Mouse (Mus musculus) T-helper 1 cell (primary cell): ENCODE measurements around the gene Fryl.
"Not testable (repeated sequence)": the region's sequence is repeated elsewhere in the genome, so short reads cannot be mapped to it uniquely, and the experiment has no call there.

ENCODE experiments used
- in situ Hi-C: fragments of 300-600 bp; cut with MboI, MseI; formaldehyde crosslinking; loops from one replicate; pipeline ENCODE4 v1.15.1; 2025; ENCODE audit warnings: high pct_unique_total_duplicates

Gene Fryl

DNA sequence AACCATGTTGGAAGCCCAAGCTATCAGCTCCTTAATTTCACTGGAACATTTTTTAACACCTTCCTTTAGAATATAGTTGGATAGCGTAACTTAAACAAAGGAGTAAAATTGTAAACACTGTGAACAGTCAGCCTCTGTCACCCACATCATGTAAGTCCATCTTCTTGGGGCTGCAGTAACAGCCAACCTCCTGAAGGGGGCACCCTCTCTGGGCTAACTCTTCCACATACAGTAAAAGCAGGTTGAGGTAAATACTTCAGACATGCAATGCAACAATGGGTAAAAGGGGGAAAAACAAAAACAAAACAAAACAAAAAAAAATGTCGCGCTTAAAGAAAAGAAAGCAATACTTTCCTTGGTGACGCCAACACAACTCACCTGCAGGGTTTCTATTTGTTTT, 141.5 kb downstream of the Fryl start:
- in situ Hi-C loops: no loop called here

DNA sequence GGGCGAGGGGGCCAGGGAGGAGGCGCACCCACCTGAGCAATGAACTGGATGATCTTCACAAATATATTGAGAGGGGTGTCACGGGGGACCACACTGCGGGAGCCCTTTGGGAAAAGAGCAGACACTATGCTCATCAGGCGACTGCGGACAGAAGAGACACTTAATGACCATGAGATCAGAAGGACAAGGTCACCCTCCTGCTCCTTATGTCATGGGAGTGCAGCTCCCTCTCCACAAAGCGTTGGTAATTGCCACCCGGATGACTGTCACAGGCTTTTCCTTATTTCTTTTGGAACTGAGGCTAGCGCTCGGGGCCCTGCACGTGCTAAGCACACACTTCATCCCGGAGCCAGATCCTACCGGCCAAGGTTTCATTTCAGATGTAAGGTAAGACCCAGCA, 144.1 kb downstream of the Fryl start:
- in situ Hi-C loops: no loop called here

DNA sequence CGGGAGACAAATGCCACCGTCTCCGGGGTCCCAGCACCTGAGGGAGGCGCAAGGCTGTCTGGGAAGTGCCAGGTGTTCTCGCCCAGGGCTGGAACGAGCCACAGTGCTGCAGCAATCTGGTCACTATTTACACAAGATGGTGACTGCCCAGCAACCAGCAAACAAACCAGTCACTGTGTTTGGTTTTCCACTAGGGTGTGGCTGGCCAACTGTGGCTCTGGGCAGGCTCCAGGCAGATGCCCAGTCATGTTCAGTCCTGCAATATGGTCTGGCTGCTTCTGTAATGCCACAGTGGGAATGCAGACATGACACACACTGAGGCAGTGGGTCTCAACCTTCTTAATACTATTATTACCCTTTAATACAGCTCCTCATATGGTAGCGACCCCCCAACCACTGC, 152.8 kb downstream of the Fryl start:
- in situ Hi-C loops: no loop called here

DNA sequence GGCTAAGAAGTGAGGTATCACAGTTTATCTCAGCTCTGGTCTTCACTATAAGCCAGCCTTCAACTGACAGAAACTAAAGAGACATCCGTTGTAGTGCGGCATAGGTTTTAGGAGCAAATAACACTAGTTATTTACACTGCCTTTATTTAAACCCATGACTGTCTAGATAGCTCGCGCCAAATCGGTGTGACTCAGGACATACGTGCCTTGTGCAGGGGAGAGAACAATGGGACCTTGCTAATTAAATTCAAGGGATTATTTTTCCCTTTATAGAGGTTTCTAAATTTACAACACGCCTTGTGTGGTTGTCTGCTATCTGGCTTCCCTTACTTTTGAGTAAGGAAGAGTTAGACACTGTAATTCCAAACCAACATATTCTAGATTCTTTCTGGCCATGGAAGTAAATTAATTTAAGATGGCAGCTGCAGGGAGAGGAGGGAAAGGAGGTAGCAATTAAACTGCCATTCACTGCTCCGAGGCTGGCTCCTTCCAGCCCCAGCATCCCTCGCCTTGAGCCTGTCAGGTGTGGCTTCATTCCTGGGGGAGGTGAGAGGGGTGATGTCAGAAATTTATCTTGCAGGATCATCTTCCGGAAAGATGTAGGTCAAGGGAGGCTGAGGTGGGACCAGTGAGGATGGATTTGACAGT, 154.0 kb downstream of the Fryl start:
- in situ Hi-C loops: no loop called here

DNA sequence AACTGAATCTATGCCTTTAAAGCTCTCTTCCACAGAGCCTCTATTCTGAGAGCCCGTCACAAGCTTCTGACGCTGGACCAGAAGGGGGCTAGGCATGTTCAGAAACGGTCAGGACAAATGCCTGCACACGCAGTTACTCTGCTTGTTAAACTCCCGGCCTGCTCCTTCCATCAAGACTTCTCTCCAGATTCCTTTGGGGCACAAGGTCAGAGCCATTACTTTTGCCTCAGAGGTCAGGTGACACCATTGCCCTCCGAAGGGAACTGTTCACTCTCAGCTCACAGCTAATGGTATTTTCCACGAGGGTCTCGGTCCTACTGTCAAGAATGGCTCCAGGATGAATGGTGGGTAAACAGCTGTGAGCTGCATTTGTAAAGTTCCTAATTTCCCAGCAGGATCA, 164.2 kb downstream of the Fryl start:
- in situ Hi-C loops: no loop called here

DNA sequence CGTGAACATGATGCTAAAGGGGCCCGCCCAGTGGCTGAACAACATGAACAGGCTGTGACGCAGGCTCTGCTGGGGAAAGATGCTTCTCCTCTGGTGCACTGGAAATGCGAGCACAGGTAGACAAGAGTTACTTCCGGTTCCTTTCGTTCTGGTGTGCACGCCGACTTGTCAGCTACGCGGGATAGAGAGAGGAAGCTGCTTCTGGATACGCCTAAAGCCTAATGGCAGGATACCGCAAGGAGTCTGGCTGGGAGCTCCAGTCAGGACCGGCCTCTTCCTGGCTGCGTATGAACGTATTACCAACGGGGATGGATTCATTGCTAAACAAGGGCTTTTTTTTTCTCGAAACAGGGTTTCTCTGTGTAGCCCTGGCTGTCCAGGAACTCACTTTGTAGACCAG, 167.3 kb downstream of the Fryl start:
- in situ Hi-C loops: no loop called here

DNA sequence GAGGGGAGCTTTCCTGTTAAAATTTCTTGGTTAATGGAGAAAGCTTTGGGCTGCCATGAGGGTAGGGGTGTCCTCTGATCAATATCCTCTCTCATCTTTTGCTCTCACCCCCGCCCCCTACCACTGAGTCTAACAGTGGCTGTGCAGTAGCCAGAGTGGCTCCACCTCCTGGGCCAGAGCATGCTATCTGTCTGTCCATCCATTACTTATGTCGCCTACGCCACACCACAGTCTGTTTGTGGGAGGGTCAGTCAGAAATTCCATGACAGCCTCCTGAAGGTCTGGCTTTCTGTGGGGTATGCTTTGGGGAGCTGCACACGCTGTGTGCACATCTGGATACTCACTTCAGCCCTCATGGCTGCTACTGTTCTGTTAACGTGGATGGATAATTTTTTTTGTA, 174.9 kb downstream of the Fryl start:
- in situ Hi-C loops: no loop called here

DNA sequence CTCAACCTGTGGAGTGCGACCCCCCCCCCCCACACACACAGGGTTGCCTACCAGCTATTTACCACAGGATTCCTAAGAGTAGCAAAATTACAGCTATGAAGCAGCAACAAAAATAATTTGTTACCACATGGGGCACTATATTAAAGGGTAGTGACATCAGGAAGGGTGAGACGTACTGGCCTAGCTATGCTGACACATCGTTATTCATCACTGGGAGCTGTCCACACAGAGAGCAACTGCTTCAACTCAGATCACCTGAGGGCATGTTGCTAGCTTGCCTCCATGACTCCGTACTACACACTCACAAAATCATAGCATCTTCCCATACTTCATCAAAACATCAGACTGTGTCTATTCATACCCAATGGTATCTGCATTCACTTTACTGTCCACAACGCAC, 176.6 kb downstream of the Fryl start:
- in situ Hi-C loops: no loop called here

DNA sequence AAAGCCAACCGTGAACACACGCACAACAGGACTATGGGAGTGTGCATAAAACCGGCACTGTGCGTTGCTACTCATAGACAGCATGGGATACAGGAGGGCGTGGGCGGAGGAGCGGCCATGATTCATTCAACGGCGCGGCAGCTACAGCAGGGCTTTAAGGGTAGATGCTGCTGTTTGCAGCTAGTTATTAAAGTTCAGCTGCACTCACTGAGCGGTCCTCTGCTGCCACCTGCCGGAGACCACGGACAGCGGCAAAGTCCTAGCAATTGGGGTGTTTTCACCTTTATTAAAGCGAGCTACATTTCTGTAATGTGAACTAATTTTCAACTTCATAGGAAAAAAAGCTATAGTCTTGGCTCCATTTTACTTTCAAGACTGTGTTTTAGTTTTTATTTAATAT, 185.1 kb downstream of the Fryl start:
- in situ Hi-C loops: no loop called here

DNA sequence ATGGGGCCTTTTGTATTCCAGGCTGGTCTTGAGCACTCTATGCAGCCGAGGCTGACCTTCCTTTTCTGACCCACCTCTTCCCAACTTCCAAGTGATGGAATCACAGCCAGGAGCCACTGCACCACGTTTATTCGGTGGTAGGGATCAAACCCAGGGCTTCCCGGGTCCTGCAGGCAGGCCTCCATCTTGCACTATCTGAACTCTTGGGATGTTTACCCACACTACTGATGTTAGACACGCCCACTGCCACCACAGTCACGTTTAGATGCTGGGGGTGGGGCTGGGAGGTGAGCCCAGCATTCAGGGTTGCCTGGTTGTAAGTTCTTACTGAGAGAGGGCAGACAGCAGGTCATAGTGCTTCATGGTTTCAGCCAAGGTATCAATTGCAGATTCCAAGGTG, 189.5 kb downstream of the Fryl start:
- in situ Hi-C loops: no loop called here

DNA sequence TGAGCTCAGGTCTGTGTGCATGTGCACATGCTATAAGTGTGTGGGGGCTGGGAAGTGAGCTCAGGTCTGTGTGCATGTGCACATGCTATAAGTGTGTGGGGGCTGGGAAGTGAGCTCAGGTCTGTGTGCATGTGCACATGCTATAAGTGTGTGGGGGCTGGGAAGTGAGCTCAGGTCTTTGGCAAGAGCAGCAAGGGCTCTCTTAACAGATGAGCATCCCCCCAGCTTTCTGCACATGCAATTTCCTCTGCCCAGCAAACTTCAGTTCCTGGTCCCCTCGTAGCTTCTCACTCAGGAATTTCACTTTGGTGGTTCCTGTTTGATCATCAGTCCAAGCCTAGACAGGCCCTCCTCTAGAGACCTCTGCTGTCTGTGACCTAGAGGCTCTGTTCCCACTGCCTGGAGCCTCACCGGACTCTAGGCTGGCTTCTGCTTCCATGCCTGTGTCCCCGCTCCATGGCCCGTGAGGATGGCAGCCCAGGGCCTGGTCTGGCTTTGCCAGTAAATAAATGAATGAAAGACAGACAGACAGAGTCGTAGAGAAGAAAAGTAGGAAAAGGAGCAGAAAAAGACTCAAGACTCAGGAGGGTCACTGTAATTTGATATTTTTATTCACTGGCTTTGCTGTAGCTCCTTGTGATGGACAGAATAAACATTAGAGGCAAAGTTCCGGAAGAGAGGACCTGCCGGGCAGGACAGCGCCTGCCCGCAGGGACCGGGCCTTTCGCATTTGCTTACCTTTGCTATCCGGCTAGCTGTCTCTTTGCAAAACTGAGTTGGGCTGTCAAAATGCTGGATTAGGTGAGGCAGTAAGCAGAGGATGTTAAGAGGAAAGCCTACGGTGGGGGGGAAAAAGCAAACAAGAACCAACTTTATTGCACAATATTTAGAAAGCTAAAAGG, 192.4 kb downstream of the Fryl start:
- in situ Hi-C loops: no loop called here

DNA sequence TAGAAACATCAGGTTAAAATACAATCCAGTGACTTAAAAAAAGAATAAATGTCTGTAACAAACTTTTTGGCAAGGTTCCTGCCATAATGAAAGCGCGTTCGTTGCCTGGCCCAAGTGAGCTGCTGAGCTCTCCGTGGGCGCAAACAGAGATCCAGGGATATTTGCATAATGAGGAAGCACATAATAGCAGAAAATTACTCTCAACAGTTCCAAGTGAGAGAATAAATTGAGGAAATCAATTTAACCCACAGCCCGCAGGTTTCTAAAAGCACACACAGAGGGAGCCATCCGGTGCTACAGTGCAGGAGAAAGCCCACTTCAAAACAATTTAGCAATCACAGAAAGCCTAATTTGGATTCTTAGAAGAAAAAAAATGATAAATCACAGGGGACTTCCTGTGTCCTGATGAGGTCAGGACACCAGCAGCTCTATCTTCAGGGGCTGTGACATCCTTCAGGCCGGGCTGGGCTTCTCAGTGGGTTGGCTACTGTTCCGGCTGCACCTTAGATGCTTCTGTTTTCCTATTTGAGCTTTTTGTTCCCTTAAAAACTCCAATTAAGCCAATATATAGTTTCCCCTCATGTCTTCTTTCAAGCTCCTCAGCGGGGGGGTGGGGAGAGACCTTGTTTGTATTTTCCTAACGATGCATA, 194.8 kb downstream of the Fryl start:
- in situ Hi-C loops: no loop called here

DNA sequence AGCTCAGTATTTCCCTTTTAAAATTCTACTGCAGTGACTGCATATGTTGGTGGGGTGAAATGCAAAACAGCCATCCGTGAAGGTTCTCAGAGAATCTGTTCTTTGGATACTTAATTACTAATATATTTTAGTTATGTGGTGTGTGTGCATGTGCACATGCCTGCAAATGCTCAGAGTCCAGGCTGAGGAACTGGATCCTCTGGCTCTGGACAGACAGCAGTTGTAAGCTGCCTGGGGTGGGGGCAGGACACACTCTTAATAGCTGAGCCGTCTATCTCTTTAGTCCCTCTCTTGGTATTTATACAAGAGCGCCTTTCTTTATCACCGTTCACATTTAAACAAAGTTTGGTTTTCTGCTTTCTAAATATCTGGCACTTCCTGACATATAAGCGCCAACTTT, 199.5 kb downstream of the Fryl start:
- in situ Hi-C loops: no loop called here

DNA sequence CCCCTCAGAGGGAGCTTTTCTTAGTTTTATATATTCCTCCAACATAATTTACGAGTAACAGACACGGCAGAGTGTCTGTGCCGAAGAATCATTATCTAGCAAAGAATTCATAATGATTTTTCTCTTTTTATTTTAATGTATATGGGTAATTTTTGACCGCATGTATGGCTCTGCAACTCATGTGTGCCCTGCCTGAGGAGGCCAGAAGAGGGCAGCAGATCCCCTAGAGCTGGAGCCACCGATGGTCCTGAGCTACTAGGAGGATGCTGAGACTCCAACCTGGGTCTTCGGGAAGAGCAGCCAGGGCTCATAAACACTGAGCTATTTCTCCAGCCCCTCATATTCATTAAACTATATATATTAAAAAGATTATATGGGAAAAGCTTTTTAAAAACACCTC, 200.0 kb downstream of the Fryl start:
- in situ Hi-C loops: no loop called here

DNA sequence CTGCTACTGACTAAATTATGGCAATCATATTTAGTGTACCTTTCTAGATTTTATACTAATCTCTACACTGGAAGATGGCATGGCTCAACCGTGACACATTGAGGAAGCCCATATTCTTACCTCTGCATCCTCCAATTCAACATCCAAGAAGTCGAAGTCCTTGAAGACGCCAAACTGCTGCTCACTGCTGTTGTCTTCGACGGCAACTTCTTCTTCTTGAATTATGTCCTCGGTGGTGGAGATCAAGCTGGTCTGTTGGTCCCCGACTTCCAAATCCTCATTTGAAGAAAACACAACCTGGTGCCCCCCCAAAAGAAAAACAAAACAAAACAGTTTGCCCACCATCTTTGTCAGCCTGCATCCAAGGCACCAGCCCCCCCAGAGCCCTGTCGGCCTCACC, 202.5 kb downstream of the Fryl start:
- in situ Hi-C loops: no loop called here

DNA sequence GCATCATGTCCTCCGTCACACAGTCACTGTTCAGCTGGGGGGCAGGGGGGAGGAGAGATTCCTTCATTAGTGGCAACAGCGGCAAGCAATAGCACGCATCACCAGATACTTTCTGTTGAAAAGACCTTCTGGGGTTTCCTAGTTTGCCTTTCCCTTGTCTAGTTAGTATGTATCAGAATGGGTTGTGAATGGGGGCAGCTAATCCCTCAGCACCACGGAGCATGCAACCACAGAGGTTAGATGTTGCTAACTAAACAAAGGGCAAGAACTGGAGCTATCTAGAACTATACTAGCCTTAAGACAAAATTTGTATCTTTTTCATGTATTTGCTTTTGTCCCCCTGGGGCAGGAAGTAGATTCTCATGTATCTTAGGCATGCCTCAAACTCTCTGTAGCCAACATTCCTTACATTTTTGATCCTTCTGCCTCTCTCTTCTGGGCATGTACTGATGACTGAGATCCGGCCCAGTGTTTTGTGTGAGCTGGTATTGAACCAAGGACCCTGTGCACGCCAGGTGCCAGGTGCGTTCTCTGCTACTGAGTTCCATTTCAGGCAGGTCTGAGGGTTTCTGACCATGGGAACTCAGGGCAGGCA, 208.7 kb downstream of the Fryl start:
- in situ Hi-C loops: no loop called here

DNA sequence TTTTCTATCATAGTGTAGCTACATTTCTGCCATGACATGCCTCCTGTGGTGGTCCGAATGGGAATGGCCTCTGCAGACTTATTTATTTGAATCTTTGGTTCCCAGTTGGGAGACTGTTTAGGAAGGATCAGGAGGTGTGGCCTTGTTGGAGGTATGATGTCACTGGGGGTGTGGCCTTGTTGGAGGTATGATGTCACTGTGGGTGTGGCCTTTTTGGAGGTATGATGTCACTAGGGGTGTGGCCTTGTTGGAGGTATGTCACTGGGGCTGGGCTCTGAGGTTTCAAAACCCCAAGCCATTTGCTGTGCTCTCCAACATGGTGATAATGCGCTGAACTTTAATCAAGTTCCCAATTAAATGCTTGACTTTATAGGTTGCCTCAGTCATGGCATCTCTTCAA, 212.4 kb downstream of the Fryl start:
- in situ Hi-C loops: no loop called here

DNA sequence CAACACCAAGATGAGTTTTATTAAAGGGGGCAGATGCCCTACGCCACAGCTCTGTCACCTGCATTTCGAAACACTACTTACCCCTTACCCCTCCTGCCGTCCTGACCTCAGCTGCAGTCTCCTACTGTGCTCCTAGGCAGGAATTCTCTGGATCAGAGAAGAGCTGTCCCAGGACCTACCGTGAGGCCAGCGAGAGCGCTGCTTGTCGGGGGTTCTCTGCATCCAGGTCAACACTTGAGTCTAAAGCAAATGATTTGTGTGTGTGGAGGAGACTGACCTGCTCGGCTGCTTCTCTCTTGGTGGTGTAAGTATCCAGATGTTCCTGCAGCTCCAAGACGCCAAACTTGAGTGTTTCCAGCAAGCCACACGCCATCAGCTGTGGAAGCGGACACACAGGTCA, 223.9 kb downstream of the Fryl start:
- in situ Hi-C loops: no loop called here

DNA sequence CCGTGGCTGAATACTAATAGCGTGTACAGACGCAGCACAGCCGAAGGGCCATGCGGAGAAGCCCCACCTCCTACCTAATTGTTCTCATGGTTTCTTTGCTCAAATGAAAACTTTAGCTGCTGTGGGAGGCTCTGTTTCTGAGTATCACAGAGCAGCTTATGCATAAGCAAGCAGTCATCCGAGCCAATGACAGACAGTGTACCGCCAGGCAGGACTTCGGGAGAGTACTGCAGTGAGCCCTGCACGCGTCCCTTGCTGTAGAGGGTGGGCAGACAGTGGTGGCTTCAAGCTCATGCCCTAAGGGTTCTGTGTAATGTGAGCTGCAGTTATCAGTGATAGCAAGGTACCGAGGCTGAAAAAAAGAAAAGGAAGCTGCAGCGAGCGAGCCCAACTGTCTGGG, 227.8 kb downstream of the Fryl start:
- in situ Hi-C loops: no loop called here

DNA sequence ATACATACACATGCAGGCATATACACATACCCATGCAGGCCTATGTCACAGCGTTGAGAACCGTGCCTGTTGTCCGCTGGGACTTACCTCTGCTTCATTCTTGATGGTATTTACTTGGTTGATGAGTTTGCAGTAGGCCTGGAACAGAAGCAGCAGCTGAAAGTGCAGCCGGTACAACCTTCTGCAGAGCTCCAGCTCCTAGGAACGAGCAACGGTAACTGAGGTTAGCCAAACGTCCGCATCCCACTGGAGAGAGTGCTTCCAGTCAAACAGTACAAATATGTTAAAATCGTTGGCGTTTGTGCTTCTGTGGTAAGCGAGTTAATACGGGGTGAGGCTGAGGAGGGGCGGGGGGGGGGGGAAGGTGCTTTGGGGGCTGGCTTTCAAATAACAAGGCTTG, 232.6 kb downstream of the Fryl start:
- in situ Hi-C loops: loop anchor here (5.0 kb wide), 1 partner anchor 452 kb away; no protein-coding TSS in a partner anchor

DNA sequence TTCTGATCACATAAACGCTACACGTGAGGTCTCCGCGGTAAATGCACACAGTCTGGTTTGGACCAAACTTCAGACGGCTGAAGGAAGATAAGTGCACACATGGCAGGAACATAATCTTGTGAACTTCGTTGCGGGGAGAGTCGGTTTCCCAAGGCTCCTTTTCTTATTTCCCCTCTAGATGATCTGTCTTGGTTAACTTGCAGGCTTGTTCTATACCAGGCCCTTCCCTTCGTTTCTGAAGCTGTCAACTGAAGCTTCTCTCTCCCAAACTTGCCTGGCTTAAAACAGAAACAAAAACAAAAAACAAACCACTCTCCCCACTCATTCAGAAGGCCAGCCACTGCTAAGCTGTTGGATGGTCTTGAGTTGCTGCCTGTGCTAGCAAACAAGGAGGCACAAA, 241.7 kb downstream of the Fryl start:
- in situ Hi-C loops: no loop called here

DNA sequence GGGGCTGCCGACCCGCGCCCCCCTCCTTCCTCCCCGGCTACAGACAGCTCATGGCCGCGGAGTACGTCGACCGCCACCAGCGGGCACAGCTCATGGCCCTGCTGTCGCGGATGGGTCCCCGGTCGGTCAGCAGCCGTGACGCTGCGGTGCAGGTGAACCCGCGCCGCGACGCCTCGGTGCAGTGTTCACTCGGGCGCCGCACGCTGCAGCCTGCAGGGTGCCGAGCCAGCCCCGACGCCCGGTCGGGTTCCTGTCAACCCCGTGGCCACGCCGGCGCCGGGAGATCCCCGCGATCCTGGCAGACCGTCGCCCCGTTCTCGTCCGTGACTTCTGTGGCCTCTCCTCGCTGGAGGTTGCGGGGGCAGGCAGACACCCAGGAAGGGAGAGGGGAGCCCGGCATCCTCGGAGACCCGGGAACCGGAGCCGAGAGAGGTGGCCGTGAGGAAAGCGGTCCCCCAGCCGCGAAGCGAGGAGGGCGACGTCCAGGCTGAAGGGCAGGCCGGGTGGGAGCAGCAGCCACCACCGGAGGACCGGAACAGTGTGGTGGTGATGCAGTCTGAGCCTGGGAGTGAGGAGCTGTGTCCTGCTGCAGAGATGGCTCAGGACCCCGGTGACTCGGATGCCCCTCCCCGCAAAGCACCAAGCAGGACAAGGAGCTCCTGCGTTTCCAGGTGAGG, 242.7 kb downstream of the Fryl start:
- in situ Hi-C loops: not testable (repeated sequence)
